Comparison of ENCODE assay signal across 20 mouse cellular contexts in the genomic region with DNA sequence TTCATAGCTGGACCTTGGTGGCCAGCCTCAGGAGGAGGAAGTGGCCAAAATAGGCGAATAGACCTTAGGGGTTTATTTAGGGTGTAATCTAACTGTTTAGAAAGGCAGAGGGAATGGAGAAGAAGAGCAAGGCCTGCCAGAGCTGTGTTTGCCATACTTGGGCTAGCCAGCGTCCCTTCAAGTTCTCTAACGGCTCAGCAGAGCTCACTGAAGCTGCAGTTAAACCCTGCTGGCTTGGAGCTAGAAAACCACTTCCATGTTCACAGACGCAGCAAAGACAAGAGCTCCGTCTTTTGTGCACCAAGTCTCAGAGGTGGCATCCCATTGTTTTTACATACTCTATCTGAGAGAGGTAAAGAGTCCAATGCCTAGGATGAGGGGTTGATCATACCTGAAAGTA. TPM values are rescaled to one million over a fixed set of nuclear protein-coding genes. Genes with fewer than 3 reads are reported as not detected.
DNase-seq lines count a peak whose midpoint lies in the region; ATAC-seq lines count a peak whose summit lies in the region.
"Had no signal": no experiment of that assay in that cellular context is flagged by ENCODE, and none has a peak within 500 bp of the region (broad histone marks: within the 10 kb centered on the region; RNA-seq: fewer than 3 reads in every experiment).

No protein-coding gene starts in this region.

- H3K27me3 ChIP-seq in hindbrain, embryonic 16.5 days (replicated peaks; ENCODE audit: control insufficient read depth, insufficient read depth, low read length) = no peaks in the 10 kb centered on the region
- H3K27me3 ChIP-seq in hindbrain, embryonic 12.5 days = no peaks in the 10 kb centered on the region
- H3K27me3 ChIP-seq: forebrain, embryonic 13.5 days; heart, embryonic 13.5 days had no signal

- no peaks in the 10 kb centered on the region for H3K4me1 ChIP-seq in hindbrain, embryonic 16.5 days (ENCODE audit: control insufficient read depth, insufficient read depth, low read depth, low read length)
- H3K4me1 ChIP-seq in hindbrain, embryonic 12.5 days = no peaks in the 10 kb centered on the region

- DNase-seq in CD4-positive, CD25-positive, alpha-beta regulatory T cell, adult 2 months (ENCODE audit: low read depth, low spot score) = peak; percentile 42
- DNase-seq in thymus, postnatal 0 days (ENCODE audit: low spot score) = peak; percentile 55
- no peak for DNase-seq in thymus, postnatal 4 days
- DNase-seq in gastrocnemius, adult 8-10 months (ENCODE audit: low spot score in 2 of 2) = no peak
- DNase-seq: adrenal gland, adult 2 months; adrenal gland, postnatal 36 days; B cell, adult 2 months; cerebellum, adult 2 months; cerebellum, postnatal 10 days; forebrain, postnatal 0 days; gastrocnemius, postnatal 25 days; heart, postnatal 4 days had no signal

- H3K27ac ChIP-seq in hindbrain, embryonic 16.5 days (ENCODE audit: low read depth, low read length) = peak overlapping the region; percentile 54; the same call in 1 of the 2 replicates
- no peak overlapping the region for H3K27ac ChIP-seq in hindbrain, embryonic 12.5 days
- H3K27ac ChIP-seq: embryonic facial prominence, embryonic 10.5 days; forebrain, embryonic 13.5 days; heart, embryonic 13.5 days had no signal

- no peaks in the 10 kb centered on the region for H3K36me3 ChIP-seq in hindbrain, embryonic 16.5 days (ENCODE audit: control insufficient read depth, insufficient read depth, low read length)
- H3K36me3 ChIP-seq in hindbrain, embryonic 12.5 days = no peaks in the 10 kb centered on the region
- H3K36me3 ChIP-seq: embryonic facial prominence, embryonic 10.5 days had no signal

- H3K9me3 ChIP-seq in hindbrain, embryonic 16.5 days (ENCODE audit: control insufficient read depth, low read length) = no peaks in the 10 kb centered on the region
- H3K9me3 ChIP-seq in hindbrain, embryonic 12.5 days (replicated peaks) = no peaks in the 10 kb centered on the region
- H3K9me3 ChIP-seq: embryonic facial prominence, embryonic 10.5 days; forebrain, embryonic 13.5 days; heart, embryonic 13.5 days had no signal

- ATAC-seq in CD4-positive, CD25-positive, alpha-beta regulatory T cell, adult 4 months = no peak
- ATAC-seq in hindbrain, embryonic 16.5 days = no peak
- ATAC-seq in hindbrain, embryonic 12.5 days (ENCODE audit: low FRiP score) = no peak
- ATAC-seq: forebrain, embryonic 13.5 days had no signal

- no peak overlapping the region for H3K4me2 ChIP-seq in hindbrain, embryonic 16.5 days (ENCODE audit: low read length)
- no peak overlapping the region for H3K4me2 ChIP-seq in hindbrain, embryonic 12.5 days (replicated peaks)
- H3K4me2 ChIP-seq: forebrain, embryonic 13.5 days; heart, embryonic 13.5 days had no signal

- H3K9ac ChIP-seq in hindbrain, embryonic 16.5 days (ENCODE audit: low read depth, low read length) = no peak overlapping the region
- H3K9ac ChIP-seq in hindbrain, embryonic 12.5 days = no peak overlapping the region
- H3K9ac ChIP-seq: forebrain, embryonic 13.5 days; forebrain, postnatal 0 days; heart, embryonic 13.5 days had no signal

- H3K4me3 ChIP-seq in hindbrain, embryonic 16.5 days (ENCODE audit: low read length) = no peak overlapping the region
- no peak overlapping the region for H3K4me3 ChIP-seq in hindbrain, embryonic 12.5 days
- H3K4me3 ChIP-seq: embryonic facial prominence, embryonic 10.5 days; forebrain, embryonic 13.5 days; heart, embryonic 13.5 days had no signal

- 77% methylated on average over 5 of the region's 5 CpGs for WGBS in hindbrain, embryonic 16.5 days
- 83% methylated on average over 5 of the region's 5 CpGs for WGBS in hindbrain, embryonic 12.5 days

RNA-seq across cellular contexts. Expression of gene Txk, which starts 2.4 kb away (rescaled TPM):
- polyA plus RNA-seq in CD4-positive, CD25-positive, alpha-beta regulatory T cell, adult 4 months (2017; shearing (Covaris generic)) = 10 to 100 TPM; 69.9 to 78.6 TPM
- 0.22 and 0.23 TPM in 2 replicates for polyA plus RNA-seq in hindbrain, embryonic 16.5 days (2015; fragmentation: Nextera tagmentation; extraction: Ambion mirVana)
- polyA plus RNA-seq in hindbrain, embryonic 12.5 days (2016; fragmentation: Nextera tagmentation; extraction: Ambion mirVana) = 0.12 TPM in 1 of 2 replicates, not detected in the other
- 57.9 and 64.1 TPM in 2 replicates for polyA plus RNA-seq in thymus, postnatal 0 days (2015; fragmentation: Nextera tagmentation; extraction: Ambion mirVana)
- not detected for total RNA-seq in gastrocnemius, adult 8-10 months (2022)
- total RNA-seq: forebrain, postnatal 0 days; gastrocnemius, adult 18-20 months had no signal
- polyA plus RNA-seq: adrenal gland, adult 2 months; embryonic facial prominence, embryonic 10.5 days; heart, postnatal 0 days had no signal

Comparison
In these comparisons a context has a peak if more than half of its experiments do, and no peak if none do; other contexts are left out.
1. DNase-seq: peak in CD4-positive, CD25-positive, alpha-beta regulatory T cell, adult 2 months (single experiment) and thymus, postnatal 0 days (single experiment); none in thymus, postnatal 4 days (single experiment) and gastrocnemius, adult 8-10 months (0 of 2).
2. RNA of gene Txk, which starts 2.4 kb away (polyA plus RNA-seq): 69.9 to 78.6 TPM in CD4-positive, CD25-positive, alpha-beta regulatory T cell, adult 4 months and 57.9 to 64.1 TPM in thymus, postnatal 0 days; 0.22 to 0.23 TPM in hindbrain, embryonic 16.5 days and 0.12 TPM in hindbrain, embryonic 12.5 days; every median in the first group is over 10 times any median in the second.